Mouse (Mus musculus): Measurements from ENCODE around the gene Btrc. TPM values are rescaled to one million over a fixed set of nuclear protein-coding genes. Genes with fewer than 3 reads are reported as not detected.
"Not testable (repeated sequence)": the region's sequence is repeated elsewhere in the genome, so short reads cannot be mapped to it uniquely, and the experiment has no call there.

The Btrc gene
- total RNA-seq, 1 experiment from 2014 or later, result 21.4 TPM

- no peak for ATAC-seq (ENCODE audit: extremely low read depth, insufficient number of reproducible peaks, low FRiP score, poor library complexity, severe bottlenecking)
Measured at GRCm38 (mm10) chr19:45511406-45511805, 147.9 kb downstream of the Btrc start.

GRCm38 (mm10) chr19:45515341-45515740 is 151.8 kb downstream of the Btrc start:
- no peak for ATAC-seq (ENCODE audit: extremely low read depth, insufficient number of reproducible peaks, low FRiP score, poor library complexity, severe bottlenecking)

- ATAC-seq (ENCODE audit: extremely low read depth, insufficient number of reproducible peaks, low FRiP score, poor library complexity, severe bottlenecking), result no peak
Measured at GRCm38 (mm10) chr19:45516264-45516663, 152.7 kb downstream of the Btrc start.

- ATAC-seq (ENCODE audit: extremely low read depth, insufficient number of reproducible peaks, low FRiP score, poor library complexity, severe bottlenecking), result no peak
Measured at GRCm38 (mm10) chr19:45527382-45527781, 163.8 kb downstream of the Btrc start.

GRCm38 (mm10) chr19:45527931-45528534 is 164.5 kb downstream of the Btrc start:
- peak; percentile 62; the same call in 1 of the 2 replicates for ATAC-seq (ENCODE audit: extremely low read depth, insufficient number of reproducible peaks, low FRiP score, poor library complexity, severe bottlenecking)

GRCm38 (mm10) chr19:45529294-45529693 is 165.8 kb downstream of the Btrc start:
- no peak for ATAC-seq (ENCODE audit: extremely low read depth, insufficient number of reproducible peaks, low FRiP score, poor library complexity, severe bottlenecking)

GRCm38 (mm10) chr19:45530200-45530995 is 166.9 kb downstream of the Btrc start:
- ATAC-seq (ENCODE audit: extremely low read depth, insufficient number of reproducible peaks, low FRiP score, poor library complexity, severe bottlenecking), result no peak

GRCm38 (mm10) chr19:45531554-45531953 is 168.0 kb downstream of the Btrc start:
- no peak for ATAC-seq (ENCODE audit: extremely low read depth, insufficient number of reproducible peaks, low FRiP score, poor library complexity, severe bottlenecking)

- ATAC-seq (ENCODE audit: extremely low read depth, insufficient number of reproducible peaks, low FRiP score, poor library complexity, severe bottlenecking), result no peak
Measured at GRCm38 (mm10) chr19:45533617-45534016, 170.1 kb downstream of the Btrc start.

- ATAC-seq (ENCODE audit: extremely low read depth, insufficient number of reproducible peaks, low FRiP score, poor library complexity, severe bottlenecking), result no peak
Measured at GRCm38 (mm10) chr19:45535214-45535735, 171.7 kb downstream of the Btrc start.

- no peak for ATAC-seq (ENCODE audit: extremely low read depth, insufficient number of reproducible peaks, low FRiP score, poor library complexity, severe bottlenecking)
Measured at GRCm38 (mm10) chr19:45535929-45536328, 172.4 kb downstream of the Btrc start.

GRCm38 (mm10) chr19:45537505-45537904 is 174.0 kb downstream of the Btrc start:
- ATAC-seq (ENCODE audit: extremely low read depth, insufficient number of reproducible peaks, low FRiP score, poor library complexity, severe bottlenecking), result peak; percentile 62

GRCm38 (mm10) chr19:45540657-45541408 is 177.3 kb downstream of the Btrc start:
- no peak for ATAC-seq (ENCODE audit: extremely low read depth, insufficient number of reproducible peaks, low FRiP score, poor library complexity, severe bottlenecking)

GRCm38 (mm10) chr19:45541409-45542041 is 178.0 kb downstream of the Btrc start:
- no peak for ATAC-seq (ENCODE audit: extremely low read depth, insufficient number of reproducible peaks, low FRiP score, poor library complexity, severe bottlenecking)

GRCm38 (mm10) chr19:45542061-45542460 is 178.5 kb downstream of the Btrc start:
- no peak for ATAC-seq (ENCODE audit: extremely low read depth, insufficient number of reproducible peaks, low FRiP score, poor library complexity, severe bottlenecking)

- ATAC-seq (ENCODE audit: extremely low read depth, insufficient number of reproducible peaks, low FRiP score, poor library complexity, severe bottlenecking), result peak; percentile 13; the same call in 1 of the 2 replicates
Measured at GRCm38 (mm10) chr19:45544152-45544924, 180.8 kb downstream of the Btrc start.

- ATAC-seq (ENCODE audit: extremely low read depth, insufficient number of reproducible peaks, low FRiP score, poor library complexity, severe bottlenecking), result peak; percentile 54
Measured at GRCm38 (mm10) chr19:45544925-45545321, 181.4 kb downstream of the Btrc start.

- not testable (repeated sequence) for ATAC-seq (ENCODE audit: extremely low read depth, insufficient number of reproducible peaks, low FRiP score, poor library complexity, severe bottlenecking)
Measured at GRCm38 (mm10) chr19:45548196-45548595, 184.7 kb downstream of the Btrc start.
